Mouse (Mus musculus): ENCODE results near the gene 4931406C07Rik.

GRCm38 (mm10) chr9:15309425-15309824 lies 3.2 kb upstream of the 4931406C07Rik start:
- TF ChIP-seq CTCF (IDR thresholded peaks at IDR 0.05; ENCODE audit: low read depth, low read length) (no peak), TAL1 (conservative IDR thresholded peaks at IDR 0.05; ENCODE audit: low read depth, low read length) (no peak), GATA2 (IDR thresholded peaks at IDR 0.05; ENCODE audit: borderline replicate concordance, low read depth, low read length) (no peak), GATA1 (IDR thresholded peaks at IDR 0.05; ENCODE audit: borderline replicate concordance, low read length) (no peak), POLR2AphosphoS5 (IDR thresholded peaks at IDR 0.05; ENCODE audit: insufficient replicate concordance, low read depth, low read length) (no peak)
